Mouse (Mus musculus): ENCODE results near the gene Ola1. TPM values are rescaled to one million over a fixed set of nuclear protein-coding genes. Genes with fewer than 3 reads are reported as not detected.

Gene Ola1
- polyA plus RNA-seq, 1 experiment from 2014 or later: 81.5 TPM

- no peaks in the 10 kb centered on the region for H3K27me3 ChIP-seq (replicated peaks; ENCODE audit: control insufficient read depth, insufficient read depth, low read length)
- H3K4me3 ChIP-seq (ENCODE audit: low read length): no peak overlapping the region
- no peak overlapping the region for H3K4me2 ChIP-seq (ENCODE audit: low read depth, low read length)
- no peaks in the 10 kb centered on the region for H3K36me3 ChIP-seq (ENCODE audit: control insufficient read depth, insufficient read depth, low read length)
- 68% methylated on average over 15 of the region's 15 CpGs for WGBS
- no peaks in the 10 kb centered on the region for H3K4me1 ChIP-seq (ENCODE audit: control insufficient read depth, insufficient read depth, low read length)
- H3K27ac ChIP-seq (ENCODE audit: low read length): no peak overlapping the region
- ATAC-seq: no peak
- H3K9ac ChIP-seq (ENCODE audit: low read depth, low read length): no peak overlapping the region
- H3K9me3 ChIP-seq (ENCODE audit: control insufficient read depth, low read length): 0 out of 2 replicates have a peak, but pooled peaks cover 3% of the 10 kb centered on the region
Measured at GRCm38 (mm10) chr2:73079311-73079710, 139.4 kb downstream of the Ola1 start.

GRCm38 (mm10) chr2:73073811-73074472 lies 144.8 kb downstream of the Ola1 start:
- WGBS: 91% methylated on average over 11 of the region's 11 CpGs
- no peak overlapping the region for H3K4me3 ChIP-seq (ENCODE audit: low read length)
- no peak for ATAC-seq
- no peaks in the 10 kb centered on the region for H3K27me3 ChIP-seq (replicated peaks; ENCODE audit: control insufficient read depth, insufficient read depth, low read length)
- H3K4me2 ChIP-seq (ENCODE audit: low read depth, low read length): no peak overlapping the region
- no peaks in the 10 kb centered on the region for H3K36me3 ChIP-seq (ENCODE audit: control insufficient read depth, insufficient read depth, low read length)
- no peak overlapping the region for H3K9ac ChIP-seq (ENCODE audit: low read depth, low read length)
- 0 out of 2 replicates have a peak, but pooled peaks cover 3% of the 10 kb centered on the region for H3K9me3 ChIP-seq (ENCODE audit: control insufficient read depth, low read length)
- H3K27ac ChIP-seq (ENCODE audit: low read length): no peak overlapping the region
- H3K4me1 ChIP-seq (ENCODE audit: control insufficient read depth, insufficient read depth, low read length): no peaks in the 10 kb centered on the region

- no peak overlapping the region for H3K27ac ChIP-seq (ENCODE audit: low read length)
- H3K9ac ChIP-seq (ENCODE audit: low read depth, low read length): no peak overlapping the region
- ATAC-seq: no peak
- no peaks in the 10 kb centered on the region for H3K27me3 ChIP-seq (replicated peaks; ENCODE audit: control insufficient read depth, insufficient read depth, low read length)
- H3K4me2 ChIP-seq (ENCODE audit: low read depth, low read length): no peak overlapping the region
- H3K4me1 ChIP-seq (ENCODE audit: control insufficient read depth, insufficient read depth, low read length): 0 out of 2 replicates have a peak, but pooled peaks cover 6% of the 10 kb centered on the region
- no peak overlapping the region for H3K4me3 ChIP-seq (ENCODE audit: low read length)
- H3K9me3 ChIP-seq (ENCODE audit: control insufficient read depth, low read length): no peaks in the 10 kb centered on the region
- no peaks in the 10 kb centered on the region for H3K36me3 ChIP-seq (ENCODE audit: control insufficient read depth, insufficient read depth, low read length)
- 77% methylated on average over 2 of the region's 2 CpGs for WGBS
Measured at GRCm38 (mm10) chr2:73071201-73071600, 147.5 kb downstream of the Ola1 start.

- H3K4me2 ChIP-seq (ENCODE audit: low read depth, low read length): no peak overlapping the region
- H3K9ac ChIP-seq (ENCODE audit: low read depth, low read length): no peak overlapping the region
- no peak overlapping the region for H3K27ac ChIP-seq (ENCODE audit: low read length)
- no peak overlapping the region for H3K4me3 ChIP-seq (ENCODE audit: low read length)
- H3K36me3 ChIP-seq (ENCODE audit: control insufficient read depth, insufficient read depth, low read length): no peaks in the 10 kb centered on the region
- no peak for ATAC-seq
- H3K9me3 ChIP-seq (ENCODE audit: control insufficient read depth, low read length): no peaks in the 10 kb centered on the region
- H3K27me3 ChIP-seq (replicated peaks; ENCODE audit: control insufficient read depth, insufficient read depth, low read length): no peaks in the 10 kb centered on the region
- 62% methylated on average over 10 of the region's 10 CpGs for WGBS
- 0 out of 2 replicates have a peak, but pooled peaks cover 6% of the 10 kb centered on the region for H3K4me1 ChIP-seq (ENCODE audit: control insufficient read depth, insufficient read depth, low read length)
Measured at GRCm38 (mm10) chr2:73070449-73071076, 148.2 kb downstream of the Ola1 start.

- 90% methylated on average over 7 of the region's 7 CpGs for WGBS
- no peaks in the 10 kb centered on the region for H3K36me3 ChIP-seq (ENCODE audit: control insufficient read depth, insufficient read depth, low read length)
- H3K9ac ChIP-seq (ENCODE audit: low read depth, low read length): no peak overlapping the region
- no peak for ATAC-seq
- H3K4me1 ChIP-seq (ENCODE audit: control insufficient read depth, insufficient read depth, low read length): 0 out of 2 replicates have a peak, but pooled peaks cover 6% of the 10 kb centered on the region
- H3K27ac ChIP-seq (ENCODE audit: low read length): no peak overlapping the region
- H3K4me3 ChIP-seq (ENCODE audit: low read length): no peak overlapping the region
- no peaks in the 10 kb centered on the region for H3K9me3 ChIP-seq (ENCODE audit: control insufficient read depth, low read length)
- H3K4me2 ChIP-seq (ENCODE audit: low read depth, low read length): no peak overlapping the region
- no peaks in the 10 kb centered on the region for H3K27me3 ChIP-seq (replicated peaks; ENCODE audit: control insufficient read depth, insufficient read depth, low read length)
Measured at GRCm38 (mm10) chr2:73069223-73069825, 149.4 kb downstream of the Ola1 start.

GRCm38 (mm10) chr2:73066307-73067167 lies 152.2 kb downstream of the Ola1 start:
- H3K9ac ChIP-seq (ENCODE audit: low read depth, low read length): peak overlapping the region; percentile 58
- no peaks in the 10 kb centered on the region for H3K9me3 ChIP-seq (ENCODE audit: control insufficient read depth, low read length)
- H3K4me3 ChIP-seq (ENCODE audit: low read length): no peak overlapping the region
- ATAC-seq: peak; percentile 71
- no peaks in the 10 kb centered on the region for H3K27me3 ChIP-seq (replicated peaks; ENCODE audit: control insufficient read depth, insufficient read depth, low read length)
- 0 out of 2 replicates have a peak, but pooled peaks cover 6% of the 10 kb centered on the region for H3K4me1 ChIP-seq (ENCODE audit: control insufficient read depth, insufficient read depth, low read length)
- peak overlapping the region; percentile 43 for H3K4me2 ChIP-seq (ENCODE audit: low read depth, low read length)
- peak overlapping the region; percentile 31; the same call in 1 of the 2 replicates for H3K27ac ChIP-seq (ENCODE audit: low read length)
- no peaks in the 10 kb centered on the region for H3K36me3 ChIP-seq (ENCODE audit: control insufficient read depth, insufficient read depth, low read length)
- 30% methylated on average over 20 of the region's 20 CpGs for WGBS

GRCm38 (mm10) chr2:73063911-73064619 lies 154.7 kb downstream of the Ola1 start:
- H3K27me3 ChIP-seq (replicated peaks; ENCODE audit: control insufficient read depth, insufficient read depth, low read length): no peaks in the 10 kb centered on the region
- no peak overlapping the region for H3K4me3 ChIP-seq (ENCODE audit: low read length)
- 0 out of 2 replicates have a peak, but pooled peaks cover 6% of the 10 kb centered on the region for H3K4me1 ChIP-seq (ENCODE audit: control insufficient read depth, insufficient read depth, low read length)
- no peaks in the 10 kb centered on the region for H3K36me3 ChIP-seq (ENCODE audit: control insufficient read depth, insufficient read depth, low read length)
- H3K9me3 ChIP-seq (ENCODE audit: control insufficient read depth, low read length): no peaks in the 10 kb centered on the region
- 78% methylated on average over 14 of the region's 14 CpGs for WGBS
- H3K4me2 ChIP-seq (ENCODE audit: low read depth, low read length): no peak overlapping the region
- no peak overlapping the region for H3K27ac ChIP-seq (ENCODE audit: low read length)
- no peak for ATAC-seq
- H3K9ac ChIP-seq (ENCODE audit: low read depth, low read length): no peak overlapping the region

GRCm38 (mm10) chr2:73060259-73060585 lies 158.5 kb downstream of the Ola1 start:
- Histone ChIP-seq H3K9ac (ENCODE audit: low read depth, low read length) (no peak overlapping the region), H3K27me3 (replicated peaks; ENCODE audit: control insufficient read depth, insufficient read depth, low read length) (no peaks in the 10 kb centered on the region), H3K4me2 (ENCODE audit: low read depth, low read length) (no peak overlapping the region), H3K4me3 (ENCODE audit: low read length) (no peak overlapping the region), H3K9me3 (ENCODE audit: control insufficient read depth, low read length) (no peaks in the 10 kb centered on the region), H3K36me3 (ENCODE audit: control insufficient read depth, insufficient read depth, low read length) (no peaks in the 10 kb centered on the region), H3K4me1 (ENCODE audit: control insufficient read depth, insufficient read depth, low read length) (no peaks in the 10 kb centered on the region), H3K27ac (ENCODE audit: low read length) (no peak overlapping the region)
- no peak for ATAC-seq
- WGBS: 69% methylated on average over 6 of the region's 6 CpGs
